Mouse (Mus musculus) forebrain, embryonic 16.5 days (tissue): Measurements from ENCODE around the gene Prm1. TPM values are rescaled to one million over a fixed set of nuclear protein-coding genes. Genes with fewer than 3 reads are reported as not detected.

Experiments used
- ATAC-seq: fragments of 200-750 bp; cut with Nextera tagmentation; 2 replicates; pipeline ENCODE4 v1.8.0; 2017; ENCODE audit warnings: mild to moderate bottlenecking, moderate library complexity
- H3K27ac ChIP-seq: fragments of 300-500 bp; sonication (generic); 2 replicates; pipeline ENCODE4 v1.5.1; 2014; ENCODE audit warnings: low read length, control low read depth
- H3K27me3 ChIP-seq: fragments of 300-500 bp; sonication (generic); replicated peaks from 2 replicates; pipeline ENCODE4 v1.6.1; 2014; ENCODE audit warnings: low read length; ENCODE audit not compliant: control insufficient read depth, insufficient read depth
- H3K36me3 ChIP-seq: fragments of 300-500 bp; sonication (generic); 2 replicates; pipeline ENCODE4 v1.6.1; 2014; ENCODE audit not compliant: control insufficient read depth, insufficient read depth
- H3K4me1 ChIP-seq: fragments of 300-500 bp; sonication (generic); replicated peaks from 2 replicates; pipeline ENCODE4 v1.6.1; 2014; ENCODE audit warnings: low read length; ENCODE audit not compliant: control insufficient read depth, insufficient read depth
- H3K4me2 ChIP-seq: fragments of 300-500 bp; sonication (generic); 2 replicates; pipeline ENCODE4 v1.6.1; 2014; ENCODE audit warnings: mild to moderate bottlenecking, low read length, control low read depth
- H3K4me3 ChIP-seq: fragments of 300-500 bp; sonication (generic); replicated peaks from 2 replicates; pipeline ENCODE4 v1.5.1; 2014; ENCODE audit warnings: mild to moderate bottlenecking, low read length, control low read depth
- H3K9ac ChIP-seq: fragments of 300-500 bp; sonication (generic); replicated peaks from 2 replicates; pipeline ENCODE4 v1.6.1; 2014; ENCODE audit warnings: low read depth, low read length, control low read depth
- H3K9me3 ChIP-seq: fragments of 300-500 bp; sonication (generic); 2 replicates; pipeline ENCODE4 v1.6.1; 2016; ENCODE audit warnings: low read length; ENCODE audit not compliant: control insufficient read depth
- WGBS: fragments of 180-500 bp; shearing (Covaris S2); extraction: QIAGEN DNeasy Blood & Tissue Kit; methylation state at CpG from one replicate; pipeline ENCODE4 v1.1.7; 2014; 5-methylcytosine and 5-hydroxymethylcytosine counted together
- polyA plus RNA-seq: library from polyadenylated mRNA; unstranded; fragments of >200 nt; fragmentation: Nextera tagmentation; extraction: Ambion mirVana; gene quantifications from 2 replicates; pipeline ENCODE4 v1.2.1, GENCODE M21; 2015

The Prm1 gene
- polyA plus RNA-seq, 1 experiment from 2014 or later = not detected

GRCm38 (mm10) chr16:10842282-10842855, 36.7 kb upstream of the Prm1 start:
- H3K4me3 ChIP-seq = no peak overlapping the region
- H3K36me3 ChIP-seq = no peaks in the 10 kb centered on the region
- 78% methylated on average over 4 of the region's 4 CpGs for WGBS
- no peaks in the 10 kb centered on the region for H3K9me3 ChIP-seq
- H3K4me2 ChIP-seq = no peak overlapping the region
- no peaks in the 10 kb centered on the region for H3K27me3 ChIP-seq
- no peak overlapping the region for H3K9ac ChIP-seq
- no peak overlapping the region for H3K27ac ChIP-seq
- H3K4me1 ChIP-seq = peaks cover 7% of the 10 kb centered on the region; the same call in 1 of the 2 replicates
- ATAC-seq = no peak

GRCm38 (mm10) chr16:10840018-10840417, 34.4 kb upstream of the Prm1 start:
- Histone ChIP-seq H3K4me1 (peaks cover 12% of the 10 kb centered on the region), H3K9ac (no peak overlapping the region), H3K4me2 (no peak overlapping the region), H3K4me3 (no peak overlapping the region), H3K27ac (no peak overlapping the region), H3K36me3 (no peaks in the 10 kb centered on the region), H3K9me3 (no peaks in the 10 kb centered on the region), H3K27me3 (no peaks in the 10 kb centered on the region)
- 89% methylated on average over 12 of the region's 14 CpGs for WGBS
- ATAC-seq = no peak

GRCm38 (mm10) chr16:10838487-10839245, 33.0 kb upstream of the Prm1 start:
- H3K4me1 ChIP-seq = peaks cover 10% of the 10 kb centered on the region
- H3K27me3 ChIP-seq = no peaks in the 10 kb centered on the region
- no peak for ATAC-seq
- H3K9me3 ChIP-seq = no peaks in the 10 kb centered on the region
- no peak overlapping the region for H3K4me3 ChIP-seq
- WGBS = 47% methylated on average over 10 of the region's 10 CpGs
- H3K9ac ChIP-seq = no peak overlapping the region
- no peak overlapping the region for H3K4me2 ChIP-seq
- no peaks in the 10 kb centered on the region for H3K36me3 ChIP-seq
- no peak overlapping the region for H3K27ac ChIP-seq

- Histone ChIP-seq H3K27me3 (no peaks in the 10 kb centered on the region), H3K36me3 (no peaks in the 10 kb centered on the region), H3K27ac (no peak overlapping the region), H3K4me1 (peaks cover 7% of the 10 kb centered on the region), H3K4me2 (no peak overlapping the region), H3K9me3 (no peaks in the 10 kb centered on the region), H3K4me3 (no peak overlapping the region), H3K9ac (no peak overlapping the region)
- WGBS = 88% methylated on average over 1 of the region's 1 CpGs
- ATAC-seq = no peak
These were observed 32.3 kb upstream of the Prm1 start for GRCm38 (mm10) chr16:10837903-10838302.

- no peaks in the 10 kb centered on the region for H3K36me3 ChIP-seq
- ATAC-seq = no peak
- no peak overlapping the region for H3K4me3 ChIP-seq
- H3K4me1 ChIP-seq = peaks cover 7% of the 10 kb centered on the region
- no peak overlapping the region for H3K4me2 ChIP-seq
- no peaks in the 10 kb centered on the region for H3K9me3 ChIP-seq
- H3K27ac ChIP-seq = no peak overlapping the region
- 96% methylated on average over 3 of the region's 3 CpGs for WGBS
- no peak overlapping the region for H3K9ac ChIP-seq
- no peaks in the 10 kb centered on the region for H3K27me3 ChIP-seq
These were observed 31.6 kb upstream of the Prm1 start for GRCm38 (mm10) chr16:10837250-10837649.

- whole genome bisulfite sequencing = 89% methylated on average over 3 of the region's 3 CpGs
- H3K9me3 ChIP-seq = no peaks in the 10 kb centered on the region
- no peak for ATAC-seq
- no peak overlapping the region for H3K4me2 ChIP-seq
- H3K4me1 ChIP-seq = peaks cover 7% of the 10 kb centered on the region
- no peak overlapping the region for H3K4me3 ChIP-seq
- no peak overlapping the region for H3K27ac ChIP-seq
- no peaks in the 10 kb centered on the region for H3K27me3 ChIP-seq
- no peaks in the 10 kb centered on the region for H3K36me3 ChIP-seq
- no peak overlapping the region for H3K9ac ChIP-seq
These were observed 30.7 kb upstream of the Prm1 start for GRCm38 (mm10) chr16:10836388-10836787.

- peak within 1 kb of the TSS; percentile 96 for H3K4me2 ChIP-seq
- H3K36me3 ChIP-seq = no peaks in the 10 kb centered on the region
- H3K4me1 ChIP-seq = peaks cover 7% of the 10 kb centered on the region
- H3K9ac ChIP-seq = peak within 1 kb of the TSS; percentile 57
- peak; percentile 98 for ATAC-seq
- no peak within 1 kb of the TSS for H3K27ac ChIP-seq
- H3K27me3 ChIP-seq = no peaks in the 10 kb centered on the region
- no peaks in the 10 kb centered on the region for H3K9me3 ChIP-seq
- under 1% methylated on average over 65 of the region's 69 CpGs for WGBS
- H3K4me3 ChIP-seq = peak within 1 kb of the TSS; percentile 87
These were observed 29.4 kb upstream of the Prm1 start, which contains the start of gene Rmi2 for GRCm38 (mm10) chr16:10834911-10835587. Gene Rmi2, plus strand, starts transcription at chr16:10835059.

DNA sequence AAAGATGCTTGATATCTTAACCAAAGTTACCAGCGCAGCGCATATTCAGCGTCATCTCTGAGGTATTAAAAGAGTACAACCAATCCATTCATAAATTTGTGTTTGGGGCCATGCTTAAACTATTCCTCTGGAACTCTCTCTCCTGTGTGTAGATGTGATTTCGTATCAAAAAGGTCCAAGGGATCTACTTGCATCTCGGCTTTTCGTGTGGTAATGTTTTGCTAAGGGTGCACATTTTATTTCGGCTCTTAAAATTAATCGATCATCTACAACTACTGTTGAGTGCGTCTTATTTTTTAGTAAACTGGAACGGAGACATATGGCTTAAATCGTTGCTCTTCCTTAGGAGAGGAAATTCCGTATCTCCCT, 28.9 kb upstream of the Prm1 start:
- Histone ChIP-seq H3K36me3 (no peaks in the 10 kb centered on the region), H3K4me1 (peaks cover 7% of the 10 kb centered on the region), H3K4me3 (peak overlapping the region; percentile 87), H3K9ac (peak overlapping the region; percentile 39), H3K4me2 (peak overlapping the region; percentile 96), H3K9me3 (no peaks in the 10 kb centered on the region), H3K27me3 (no peaks in the 10 kb centered on the region), H3K27ac (no peak overlapping the region)
- ATAC-seq = no peak
- WGBS = 7% methylated on average over 12 of the region's 12 CpGs

DNA sequence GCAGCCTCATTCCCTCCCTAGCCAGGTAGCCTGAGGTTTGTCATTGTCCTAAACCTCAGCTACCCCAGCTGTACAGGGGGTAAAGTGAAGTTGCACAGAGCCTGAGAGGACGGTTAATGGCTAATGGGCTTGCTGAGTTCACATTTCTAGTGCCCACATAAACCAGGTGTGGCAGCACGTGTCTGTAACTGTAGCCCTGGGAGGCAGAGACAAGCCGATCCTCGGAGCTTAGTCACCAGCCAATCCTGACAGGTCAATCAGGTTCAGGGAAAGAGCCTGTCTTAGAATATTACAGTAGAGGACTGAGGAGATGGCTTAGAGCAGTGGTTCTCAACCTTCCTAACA, 22.8 kb upstream of the Prm1 start:
- no peak overlapping the region for H3K27ac ChIP-seq
- H3K27me3 ChIP-seq = no peaks in the 10 kb centered on the region
- no peak for ATAC-seq
- no peaks in the 10 kb centered on the region for H3K9me3 ChIP-seq
- no peaks in the 10 kb centered on the region for H3K36me3 ChIP-seq
- no peak overlapping the region for H3K4me3 ChIP-seq
- H3K9ac ChIP-seq = no peak overlapping the region
- H3K4me2 ChIP-seq = no peak overlapping the region
- WGBS = 78% methylated on average over 4 of the region's 4 CpGs
- H3K4me1 ChIP-seq = no peaks in the 10 kb centered on the region
